Mouse (Mus musculus) heart, embryonic 13.5 days (tissue): ENCODE results near the gene Rmdn3. TPM values are rescaled to one million over a fixed set of nuclear protein-coding genes. Genes with fewer than 3 reads are reported as not detected.
A peak's percentile ranks its signal among the peaks of the same experiment; 100 is the strongest.

Experiments used
- ATAC-seq: fragments of 200-750 bp; cut with Nextera tagmentation; 2 replicates; pipeline ENCODE4 v1.8.0; 2017; ENCODE audit warnings: moderate TSS enrichment; ENCODE audit not compliant: insufficient number of reproducible peaks, low FRiP score, low TSS enrichment; ENCODE audit errors: extremely low read depth
- H3K27ac ChIP-seq: fragments of 300-500 bp; sonication (generic); replicated peaks from 2 replicates; pipeline ENCODE4 v1.5.1; 2015; ENCODE audit warnings: moderate library complexity, mild to moderate bottlenecking, inconsistent platforms
- H3K27me3 ChIP-seq: fragments of 300-500 bp; sonication (generic); replicated peaks from 2 replicates; pipeline ENCODE4 v1.6.1; 2015; ENCODE audit warnings: mild to moderate bottlenecking, inconsistent platforms
- H3K36me3 ChIP-seq: fragments of 300-500 bp; sonication (generic); 2 replicates; pipeline ENCODE4 v1.6.1; 2015; ENCODE audit warnings: mild to moderate bottlenecking, inconsistent platforms
- H3K4me1 ChIP-seq: fragments of 300-500 bp; sonication (generic); 2 replicates; pipeline ENCODE4 v1.6.1; 2015; ENCODE audit warnings: inconsistent platforms
- H3K4me2 ChIP-seq: fragments of 300-500 bp; sonication (generic); 2 replicates; pipeline ENCODE4 v1.6.1; 2015; ENCODE audit warnings: inconsistent platforms, mild to moderate bottlenecking, moderate library complexity
- H3K4me3 ChIP-seq: fragments of 300-500 bp; sonication (generic); 2 replicates; pipeline ENCODE4 v1.5.1; 2015; ENCODE audit warnings: moderate library complexity, mild to moderate bottlenecking, inconsistent platforms
- H3K9ac ChIP-seq: fragments of 300-500 bp; sonication (generic); 2 replicates; pipeline ENCODE4 v1.6.1; 2015; ENCODE audit warnings: inconsistent platforms, mild to moderate bottlenecking, moderate library complexity
- H3K9me3 ChIP-seq: fragments of 300-500 bp; sonication (generic); 2 replicates; pipeline ENCODE4 v1.6.1; 2016; ENCODE audit warnings: inconsistent platforms
- WGBS: fragments of 180-500 bp; shearing (Covaris S2); methylation state at CpG from one replicate; pipeline ENCODE4 v1.1.7; 2015; ENCODE audit warnings: mixed read lengths; 5-methylcytosine and 5-hydroxymethylcytosine counted together
- polyA plus RNA-seq: library from polyadenylated mRNA; unstranded; fragments of >200 nt; fragmentation: Nextera tagmentation; extraction: Ambion mirVana; gene quantifications from 2 replicates; pipeline ENCODE4 v1.2.1, GENCODE M21; 2015

Gene Rmdn3
- polyA plus RNA-seq, 1 experiment from 2014 or later: 23.3 TPM

DNA sequence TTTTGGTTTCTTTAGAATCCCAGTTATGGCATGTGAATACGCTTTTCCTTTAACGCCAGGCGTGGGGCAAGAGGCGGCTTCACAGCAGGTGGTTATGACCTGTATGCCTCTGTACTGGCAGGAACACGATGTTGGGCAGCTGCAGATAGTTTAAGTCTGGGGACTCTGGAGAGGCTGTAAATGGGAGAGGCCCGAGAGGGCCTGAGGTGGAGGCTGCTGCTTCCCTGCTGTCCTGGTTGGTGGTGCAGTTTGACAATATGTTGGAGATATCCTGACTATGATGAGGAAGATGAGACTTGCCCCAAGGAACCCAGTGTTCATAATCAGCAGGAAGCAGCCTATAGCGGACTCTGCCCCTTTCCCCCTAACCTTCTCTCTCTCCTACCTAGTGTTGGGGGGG lies 26.1 kb upstream of the Rmdn3 start:
- no peaks in the 10 kb centered on the region for H3K27me3 ChIP-seq
- H3K9me3 ChIP-seq: no peaks in the 10 kb centered on the region
- H3K9ac ChIP-seq: no peak overlapping the region
- no peak for ATAC-seq
- H3K4me1 ChIP-seq: no peaks in the 10 kb centered on the region
- no peak overlapping the region for H3K4me2 ChIP-seq
- 81% methylated on average over 7 of the region's 7 CpGs for WGBS
- H3K4me3 ChIP-seq: no peak overlapping the region
- H3K36me3 ChIP-seq: peaks cover 60% of the 10 kb centered on the region
- no peak overlapping the region for H3K27ac ChIP-seq

GRCm38 (mm10) chr2:119177384-119177939 lies 20.6 kb upstream of the Rmdn3 start:
- no peak overlapping the region for H3K9ac ChIP-seq
- ATAC-seq: no peak
- H3K27ac ChIP-seq: no peak overlapping the region
- peaks cover 44% of the 10 kb centered on the region for H3K36me3 ChIP-seq
- H3K4me3 ChIP-seq: no peak overlapping the region
- peaks cover 3% of the 10 kb centered on the region; the same call in 1 of the 2 replicates for H3K27me3 ChIP-seq
- no peaks in the 10 kb centered on the region for H3K9me3 ChIP-seq
- 86% methylated on average over 5 of the region's 5 CpGs for WGBS
- H3K4me2 ChIP-seq: no peak overlapping the region
- H3K4me1 ChIP-seq: peaks cover 22% of the 10 kb centered on the region

DNA sequence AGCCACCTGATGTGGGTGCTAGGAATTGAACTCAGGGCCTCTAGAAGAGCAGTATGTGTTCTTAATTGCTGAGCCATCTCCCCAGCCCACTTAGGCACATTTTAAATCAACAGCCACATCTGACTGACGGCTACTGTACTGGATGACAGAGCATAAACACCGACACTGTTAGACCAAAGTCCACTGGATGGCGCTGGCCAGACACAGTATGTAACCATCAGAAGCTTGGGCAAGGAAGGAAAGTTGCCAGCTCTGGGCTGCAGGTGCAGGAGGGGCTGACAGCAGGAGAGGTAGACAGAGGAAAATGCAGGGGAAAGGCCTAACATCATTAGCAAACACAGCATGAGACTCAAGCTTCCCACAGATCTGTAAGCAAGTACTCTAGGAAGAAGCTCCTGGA lies 19.9 kb upstream of the Rmdn3 start:
- no peak overlapping the region for H3K4me2 ChIP-seq
- no peaks in the 10 kb centered on the region for H3K9me3 ChIP-seq
- 52% methylated on average over 3 of the region's 3 CpGs for WGBS
- no peak overlapping the region for H3K9ac ChIP-seq
- H3K27me3 ChIP-seq: peaks cover 3% of the 10 kb centered on the region; the same call in 1 of the 2 replicates
- H3K36me3 ChIP-seq: peaks cover 48% of the 10 kb centered on the region
- H3K4me3 ChIP-seq: no peak overlapping the region
- H3K4me1 ChIP-seq: peaks cover 29% of the 10 kb centered on the region
- no peak overlapping the region for H3K27ac ChIP-seq
- no peak for ATAC-seq

- Histone ChIP-seq H3K9me3 (no peaks in the 10 kb centered on the region), H3K4me2 (no peak overlapping the region), H3K9ac (no peak overlapping the region), H3K36me3 (peaks cover 43% of the 10 kb centered on the region), H3K27me3 (peaks cover 3% of the 10 kb centered on the region; the same call in 1 of the 2 replicates), H3K4me3 (no peak overlapping the region), H3K4me1 (peaks cover 34% of the 10 kb centered on the region), H3K27ac (no peak overlapping the region)
- 60% methylated on average over 6 of the region's 6 CpGs for WGBS
- no peak for ATAC-seq
These were observed 18.8 kb upstream of the Rmdn3 start for GRCm38 (mm10) chr2:119175614-119176013.

GRCm38 (mm10) chr2:119174866-119175265 lies 18.0 kb upstream of the Rmdn3 start:
- H3K9ac ChIP-seq: no peak overlapping the region
- WGBS: 50% methylated on average over 14 of the region's 14 CpGs
- H3K27me3 ChIP-seq: peaks cover 5% of the 10 kb centered on the region; the same call in 1 of the 2 replicates
- H3K27ac ChIP-seq: no peak overlapping the region
- no peaks in the 10 kb centered on the region for H3K9me3 ChIP-seq
- H3K4me2 ChIP-seq: no peak overlapping the region
- H3K36me3 ChIP-seq: peaks cover 36% of the 10 kb centered on the region
- no peak overlapping the region for H3K4me3 ChIP-seq
- peaks cover 34% of the 10 kb centered on the region for H3K4me1 ChIP-seq
- ATAC-seq: no peak

- Histone ChIP-seq H3K27me3 (peaks cover 12% of the 10 kb centered on the region; the same call in 1 of the 2 replicates), H3K36me3 (peaks cover 28% of the 10 kb centered on the region), H3K9ac (peak within 1 kb of the TSS; percentile 71), H3K4me2 (peak within 1 kb of the TSS; percentile 56), H3K9me3 (no peaks in the 10 kb centered on the region), H3K4me3 (no peak within 1 kb of the TSS), H3K4me1 (peaks cover 34% of the 10 kb centered on the region), H3K27ac (peak within 1 kb of the TSS; percentile 41; the same call in 1 of the 2 replicates)
- WGBS: 57% methylated on average over 8 of the region's 8 CpGs
- no peak for ATAC-seq
These were observed 17.3 kb upstream of the Rmdn3 start, which contains the start of gene Gm14137 for GRCm38 (mm10) chr2:119173991-119174651. Gm14137 (plus strand) TSS chr2:119174509.

DNA sequence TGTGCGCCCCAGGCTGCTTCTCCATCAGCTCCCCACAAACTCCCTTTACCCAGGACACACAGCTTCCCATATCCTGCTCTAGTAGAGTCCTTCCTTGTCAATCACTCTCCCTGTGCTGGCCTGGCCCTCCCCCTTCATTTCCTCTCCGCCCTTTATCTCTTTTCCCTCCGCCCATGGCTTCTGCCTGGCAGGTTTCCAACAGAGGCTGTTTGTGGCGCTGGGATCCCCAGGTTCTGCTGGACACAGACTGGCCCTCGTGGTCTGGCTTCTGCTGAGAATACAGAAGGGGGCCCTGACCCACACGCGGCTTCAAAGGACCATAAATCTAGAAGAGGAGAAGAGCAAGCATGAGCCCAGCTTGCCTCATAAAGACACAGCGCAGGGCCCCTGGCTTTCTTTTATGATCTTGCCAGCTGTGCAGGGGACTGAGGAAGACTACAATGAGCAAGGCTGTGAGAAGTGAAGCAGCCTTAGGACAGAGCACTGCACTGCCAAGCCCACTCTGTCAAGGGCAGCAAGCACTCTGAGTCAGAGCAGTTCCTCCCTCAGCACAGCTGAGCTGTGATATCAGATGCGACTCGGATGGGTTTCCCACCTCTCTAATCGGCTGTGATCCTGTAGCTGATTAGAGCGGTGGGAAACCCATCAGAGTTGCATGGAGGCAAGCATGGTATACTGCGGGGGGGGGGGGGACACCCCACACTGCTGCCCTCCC lies 16.2 kb upstream of the Rmdn3 start:
- H3K27ac ChIP-seq: peak overlapping the region; percentile 49
- peaks cover 17% of the 10 kb centered on the region for H3K36me3 ChIP-seq
- H3K4me2 ChIP-seq: peak overlapping the region; percentile 56
- H3K4me3 ChIP-seq: peak overlapping the region; percentile 10; the same call in 1 of the 2 replicates
- peak; percentile 38; the same call in 1 of the 2 replicates for ATAC-seq
- peaks cover 36% of the 10 kb centered on the region for H3K4me1 ChIP-seq
- 8% methylated on average over 13 of the region's 13 CpGs for WGBS
- H3K9me3 ChIP-seq: no peaks in the 10 kb centered on the region
- peak overlapping the region; percentile 71 for H3K9ac ChIP-seq
- peaks cover 23% of the 10 kb centered on the region for H3K27me3 ChIP-seq

DNA sequence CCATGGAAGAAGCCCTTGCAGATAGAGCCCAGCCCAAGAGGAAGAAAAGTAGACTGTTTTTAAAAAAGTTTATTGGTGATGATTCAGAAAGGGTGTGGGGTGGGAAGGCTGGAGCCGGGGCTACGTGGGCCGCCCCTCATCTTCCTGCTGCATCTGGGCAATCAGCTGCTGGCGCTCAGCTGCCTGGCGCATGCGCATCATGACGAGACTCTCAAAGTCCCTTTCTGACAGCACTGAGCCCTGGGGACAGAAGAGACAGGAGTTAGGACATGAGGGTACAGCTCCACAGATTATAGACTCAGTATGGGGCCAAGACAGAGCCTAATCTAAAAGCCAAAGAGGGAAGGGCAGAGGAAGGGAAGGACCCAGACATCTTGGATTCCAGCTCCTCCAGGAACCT lies 15.6 kb upstream of the Rmdn3 start:
- H3K9me3 ChIP-seq: no peaks in the 10 kb centered on the region
- WGBS: 82% methylated on average over 7 of the region's 7 CpGs
- peak overlapping the region; percentile 49 for H3K27ac ChIP-seq
- H3K4me1 ChIP-seq: peaks cover 40% of the 10 kb centered on the region
- H3K4me3 ChIP-seq: no peak overlapping the region
- H3K9ac ChIP-seq: peak overlapping the region; percentile 71; the same call in 1 of the 2 replicates
- H3K4me2 ChIP-seq: peak overlapping the region; percentile 56
- peaks cover 28% of the 10 kb centered on the region for H3K27me3 ChIP-seq
- 0 out of 2 replicates have a peak, but pooled peaks cover 12% of the 10 kb centered on the region for H3K36me3 ChIP-seq
- ATAC-seq: no peak

DNA sequence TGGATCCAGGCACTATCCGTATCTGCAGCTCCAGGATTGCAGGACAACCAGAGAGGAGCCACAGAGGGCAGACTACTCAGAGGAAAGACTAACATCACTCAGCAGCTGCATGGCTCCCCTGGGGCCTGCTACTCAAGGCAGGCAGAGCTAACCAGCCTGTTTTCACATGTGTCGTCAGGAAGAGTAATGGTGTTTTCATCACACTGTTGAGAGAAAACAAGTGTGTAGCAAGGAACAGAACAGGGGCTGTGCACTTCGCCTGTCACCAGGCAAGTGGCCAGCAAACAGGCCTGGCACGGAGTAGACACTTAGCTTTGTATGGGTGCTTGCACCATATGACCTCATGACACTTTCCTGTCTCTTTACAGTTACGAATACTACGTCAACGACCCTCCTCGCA lies 14.7 kb upstream of the Rmdn3 start:
- no peak for ATAC-seq
- H3K4me1 ChIP-seq: peaks cover 47% of the 10 kb centered on the region
- H3K4me3 ChIP-seq: no peak overlapping the region
- H3K4me2 ChIP-seq: no peak overlapping the region
- WGBS: 36% methylated on average over 8 of the region's 8 CpGs
- H3K36me3 ChIP-seq: 0 out of 2 replicates have a peak, but pooled peaks cover 4% of the 10 kb centered on the region
- H3K27me3 ChIP-seq: peaks cover 35% of the 10 kb centered on the region
- H3K9ac ChIP-seq: peak overlapping the region; percentile 33; the same call in 1 of the 2 replicates
- no peaks in the 10 kb centered on the region for H3K9me3 ChIP-seq
- H3K27ac ChIP-seq: no peak overlapping the region

- no peak overlapping the region for H3K4me2 ChIP-seq
- no peak overlapping the region for H3K4me3 ChIP-seq
- H3K4me1 ChIP-seq: peaks cover 49% of the 10 kb centered on the region
- H3K27ac ChIP-seq: no peak overlapping the region
- 72% methylated on average over 2 of the region's 2 CpGs for WGBS
- no peak for ATAC-seq
- 0 out of 2 replicates have a peak, but pooled peaks cover 4% of the 10 kb centered on the region for H3K36me3 ChIP-seq
- no peaks in the 10 kb centered on the region for H3K9me3 ChIP-seq
- peaks cover 48% of the 10 kb centered on the region for H3K27me3 ChIP-seq
- no peak overlapping the region for H3K9ac ChIP-seq
These were observed 13.4 kb upstream of the Rmdn3 start for GRCm38 (mm10) chr2:119170282-119170681.

DNA sequence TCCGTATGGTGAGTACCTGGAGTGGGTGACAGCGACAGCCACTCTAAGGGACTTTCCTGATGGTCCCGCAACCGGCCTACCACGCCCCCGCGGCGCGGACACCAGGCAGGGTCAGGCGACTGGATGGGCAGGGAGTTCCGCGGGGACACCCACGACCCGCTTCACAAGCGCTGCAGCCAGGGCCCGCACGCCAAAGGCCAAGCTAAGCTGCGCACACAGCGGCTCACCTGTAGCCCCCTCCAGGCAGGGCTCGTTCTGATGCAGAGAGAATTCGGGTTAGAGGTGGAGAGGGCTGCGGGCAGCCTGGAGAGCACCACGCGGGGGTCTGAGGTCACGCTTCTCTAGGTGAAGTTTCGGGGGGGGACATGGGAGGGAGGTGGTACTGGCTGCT lies 11.0 kb upstream of the Rmdn3 start:
- Histone ChIP-seq H3K4me3 (peak overlapping the region; percentile 65), H3K4me1 (peaks cover 31% of the 10 kb centered on the region), H3K9me3 (no peaks in the 10 kb centered on the region), H3K36me3 (0 out of 2 replicates have a peak, but pooled peaks cover 4% of the 10 kb centered on the region), H3K27ac (no peak overlapping the region), H3K27me3 (peaks cover 66% of the 10 kb centered on the region), H3K9ac (peak overlapping the region; percentile 80), H3K4me2 (peak overlapping the region; percentile 98)
- no peak for ATAC-seq
- WGBS: 3% methylated on average over 26 of the region's 26 CpGs
